Mouse (Mus musculus): ENCODE results near the gene Lmo2.

DNA sequence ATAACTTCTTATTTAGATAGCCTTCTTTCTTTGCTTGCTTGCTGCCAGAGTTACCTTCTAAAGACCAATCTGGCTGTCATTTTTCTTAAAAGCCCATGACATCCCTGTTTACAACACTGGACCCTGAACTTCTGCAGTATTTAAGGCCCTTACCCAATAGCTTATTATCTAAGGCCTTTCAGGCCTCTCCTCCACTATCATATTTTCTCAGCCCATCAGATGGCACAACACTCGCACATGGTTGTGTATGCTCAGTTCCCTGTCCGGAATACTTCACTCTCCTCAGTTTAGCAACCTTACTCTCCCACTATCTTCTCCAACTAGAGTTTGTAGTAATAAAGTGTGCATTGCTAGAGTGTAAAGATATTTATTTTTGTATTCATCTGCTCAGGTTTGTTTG, 71.3 kb downstream of the Lmo2 start:
- TF ChIP-seq CTCF (IDR thresholded peaks at IDR 0.05; ENCODE audit: low read depth, low read length) (no peak), POLR2A (IDR thresholded peaks at IDR 0.05; ENCODE audit: borderline replicate concordance, low read depth, low read length) (no peak)

All from bone marrow macrophage, adult 2 months (primary cell).